Mouse (Mus musculus): ENCODE data around the gene Krtap31-2. TPM values are rescaled to one million over a fixed set of nuclear protein-coding genes. Genes with fewer than 3 reads are reported as not detected.

Krtap31-2 gene
- not detected in 2 replicates for polyA plus RNA-seq (2012; rRNA removed)

- Histone ChIP-seq H3K27ac (ENCODE audit: control insufficient read depth, insufficient read depth, low read depth, low read length) (no peak within 1 kb of the TSS), H3K4me1 (ENCODE audit: control insufficient read depth, insufficient read depth, low read length) (peaks cover 2% of the 10 kb centered on the region; the same call in 1 of the 2 replicates), H3K4me3 (ENCODE audit: control insufficient read depth, low read depth, low read length) (no peak within 1 kb of the TSS), H3K27me3 (ENCODE audit: control insufficient read depth, insufficient read depth, low read length) (no peaks in the 10 kb centered on the region), H3K36me3 (ENCODE audit: control insufficient read depth, insufficient read depth, low read length) (no peaks in the 10 kb centered on the region)
- no peak for TF ChIP-seq POLR2A (IDR thresholded peaks at IDR 0.05; ENCODE audit: control insufficient read depth, low read depth, low read length)
- TF ChIP-seq CTCF (IDR thresholded peaks at IDR 0.05; ENCODE audit: control insufficient read depth, insufficient read depth, insufficient replicate concordance, low read depth, low read length) = no peak
Observed at GRCm38 (mm10) chr11:99935991-99936390, at the start of gene Krtap31-2. TSS of gene Krtap31-2 (plus strand) at chr11:99936291.

DNA sequence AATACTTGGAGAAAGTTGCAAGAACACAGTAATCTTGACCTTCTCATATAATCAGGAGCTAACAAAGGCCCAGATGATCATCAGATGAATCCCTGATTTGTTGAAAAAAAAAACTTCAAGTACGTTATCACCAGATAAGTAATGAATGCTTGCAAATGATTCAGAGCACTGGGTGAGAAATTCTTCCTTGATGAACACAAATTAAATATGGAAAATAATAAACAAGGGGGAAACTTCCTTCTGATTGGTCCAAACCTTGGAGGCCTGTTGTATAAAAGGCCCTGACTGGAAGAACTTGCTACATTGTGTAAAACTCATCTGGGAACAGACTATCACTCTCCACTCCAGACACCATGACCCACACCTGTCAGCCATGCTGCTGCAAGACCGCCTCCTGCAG, 28.5 kb upstream of the Krtap31-2 start, which contains the start of gene Krtap31-1:
TSS of gene Krtap31-1 (plus strand) at position 301 of the 400 bp plus-strand sequence.
- H3K27me3 ChIP-seq (ENCODE audit: control insufficient read depth, insufficient read depth, low read length) = no peaks in the 10 kb centered on the region
- H3K4me3 ChIP-seq (ENCODE audit: control insufficient read depth, low read depth, low read length) = no peak within 1 kb of the TSS
- no peak within 1 kb of the TSS for H3K27ac ChIP-seq (ENCODE audit: control insufficient read depth, insufficient read depth, low read depth, low read length)
- no peak for TF ChIP-seq POLR2A (IDR thresholded peaks at IDR 0.05; ENCODE audit: control insufficient read depth, low read depth, low read length)
- no peak for TF ChIP-seq CTCF (IDR thresholded peaks at IDR 0.05; ENCODE audit: control insufficient read depth, insufficient read depth, insufficient replicate concordance, low read depth, low read length)
- no peaks in the 10 kb centered on the region for H3K4me1 ChIP-seq (ENCODE audit: control insufficient read depth, insufficient read depth, low read length)
- H3K36me3 ChIP-seq (ENCODE audit: control insufficient read depth, insufficient read depth, low read length) = no peaks in the 10 kb centered on the region

DNA sequence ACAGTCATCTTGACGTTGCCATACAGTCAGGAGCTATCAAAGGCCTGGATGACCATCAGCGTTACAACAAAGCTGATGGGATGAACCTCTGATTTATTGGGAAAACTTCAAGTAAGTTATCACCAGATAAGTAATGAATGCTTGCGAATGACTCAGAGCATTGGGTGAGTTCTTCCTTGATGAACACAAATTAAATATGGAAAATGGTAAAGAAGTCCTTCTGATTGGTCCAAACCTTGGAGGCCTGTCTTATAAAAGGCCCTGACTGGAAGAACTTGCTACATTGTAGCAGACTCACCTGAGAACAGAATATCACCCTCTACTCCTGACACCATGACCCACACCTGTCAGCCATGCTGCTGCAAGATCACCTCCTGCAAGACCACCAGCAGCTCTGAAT, 21.6 kb upstream of the Krtap31-2 start, which contains the start of gene Gm11565:
TSS of gene Gm11565 (plus strand) at position 301 of the 400 bp plus-strand sequence.
- H3K27me3 ChIP-seq (ENCODE audit: control insufficient read depth, insufficient read depth, low read length) = no peaks in the 10 kb centered on the region
- H3K27ac ChIP-seq (ENCODE audit: control insufficient read depth, insufficient read depth, low read depth, low read length) = no peak within 1 kb of the TSS
- H3K4me3 ChIP-seq (ENCODE audit: control insufficient read depth, low read depth, low read length) = peak within 1 kb of the TSS; percentile 30
- no peaks in the 10 kb centered on the region for H3K36me3 ChIP-seq (ENCODE audit: control insufficient read depth, insufficient read depth, low read length)
- TF ChIP-seq POLR2A (IDR thresholded peaks at IDR 0.05; ENCODE audit: control insufficient read depth, low read depth, low read length) = no peak
- no peak for TF ChIP-seq CTCF (IDR thresholded peaks at IDR 0.05; ENCODE audit: control insufficient read depth, insufficient read depth, insufficient replicate concordance, low read depth, low read length)
- H3K4me1 ChIP-seq (ENCODE audit: control insufficient read depth, insufficient read depth, low read length) = peaks cover 2% of the 10 kb centered on the region; the same call in 1 of the 2 replicates

GRCm38 (mm10) chr11:99937751-99938264, 1.7 kb downstream of the Krtap31-2 start:
- Histone ChIP-seq H3K36me3 (ENCODE audit: control insufficient read depth, insufficient read depth, low read length) (no peaks in the 10 kb centered on the region), H3K27me3 (ENCODE audit: control insufficient read depth, insufficient read depth, low read length) (no peaks in the 10 kb centered on the region), H3K4me1 (ENCODE audit: control insufficient read depth, insufficient read depth, low read length) (no peaks in the 10 kb centered on the region), H3K27ac (ENCODE audit: control insufficient read depth, insufficient read depth, low read depth, low read length) (no peak overlapping the region), H3K4me3 (ENCODE audit: control insufficient read depth, low read depth, low read length) (no peak overlapping the region)
- no peak for TF ChIP-seq CTCF (IDR thresholded peaks at IDR 0.05; ENCODE audit: control insufficient read depth, insufficient read depth, insufficient replicate concordance, low read depth, low read length)
- no peak for TF ChIP-seq POLR2A (IDR thresholded peaks at IDR 0.05; ENCODE audit: control insufficient read depth, low read depth, low read length)

DNA sequence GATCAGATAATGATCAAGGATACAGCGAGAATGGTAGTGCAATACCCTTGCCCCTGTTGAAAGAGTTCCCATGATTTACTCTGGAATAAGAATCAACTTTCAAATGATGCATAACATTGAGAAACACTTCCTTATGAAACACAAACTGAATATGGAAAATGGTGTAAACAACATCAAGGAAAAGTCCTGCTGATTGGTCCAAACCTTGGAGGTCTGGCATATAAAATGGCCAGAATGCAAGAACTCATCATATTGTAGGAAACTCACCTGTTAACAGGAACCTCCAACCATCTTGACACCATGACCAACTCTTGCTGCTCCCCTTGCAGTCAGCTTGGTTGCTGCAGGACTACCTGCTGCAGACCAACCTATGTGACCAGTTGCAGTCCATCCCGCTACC, 12.1 kb downstream of the Krtap31-2 start, which contains the start of gene Krtap9-5:
TSS of gene Krtap9-5 (plus strand) at position 301 of the 400 bp plus-strand sequence.
- Histone ChIP-seq H3K27ac (ENCODE audit: control insufficient read depth, insufficient read depth, low read depth, low read length) (no peak within 1 kb of the TSS), H3K27me3 (ENCODE audit: control insufficient read depth, insufficient read depth, low read length) (no peaks in the 10 kb centered on the region), H3K4me3 (ENCODE audit: control insufficient read depth, low read depth, low read length) (no peak within 1 kb of the TSS), H3K4me1 (ENCODE audit: control insufficient read depth, insufficient read depth, low read length) (no peaks in the 10 kb centered on the region), H3K36me3 (ENCODE audit: control insufficient read depth, insufficient read depth, low read length) (no peaks in the 10 kb centered on the region)
- TF ChIP-seq POLR2A (IDR thresholded peaks at IDR 0.05; ENCODE audit: control insufficient read depth, low read depth, low read length) = no peak
- no peak for TF ChIP-seq CTCF (IDR thresholded peaks at IDR 0.05; ENCODE audit: control insufficient read depth, insufficient read depth, insufficient replicate concordance, low read depth, low read length)

- no peak overlapping the region for H3K4me3 ChIP-seq (ENCODE audit: control insufficient read depth, low read depth, low read length)
- H3K36me3 ChIP-seq (ENCODE audit: control insufficient read depth, insufficient read depth, low read length) = no peaks in the 10 kb centered on the region
- H3K27me3 ChIP-seq (ENCODE audit: control insufficient read depth, insufficient read depth, low read length) = no peaks in the 10 kb centered on the region
- no peaks in the 10 kb centered on the region for H3K4me1 ChIP-seq (ENCODE audit: control insufficient read depth, insufficient read depth, low read length)
- TF ChIP-seq POLR2A (IDR thresholded peaks at IDR 0.05; ENCODE audit: control insufficient read depth, low read depth, low read length) = no peak
- TF ChIP-seq CTCF (IDR thresholded peaks at IDR 0.05; ENCODE audit: control insufficient read depth, insufficient read depth, insufficient replicate concordance, low read depth, low read length) = peak; percentile 27; the same call in 1 of the 2 replicates
- H3K27ac ChIP-seq (ENCODE audit: control insufficient read depth, insufficient read depth, low read depth, low read length) = no peak overlapping the region
Observed at GRCm38 (mm10) chr11:99964213-99964612, 28.1 kb downstream of the Krtap31-2 start.

DNA sequence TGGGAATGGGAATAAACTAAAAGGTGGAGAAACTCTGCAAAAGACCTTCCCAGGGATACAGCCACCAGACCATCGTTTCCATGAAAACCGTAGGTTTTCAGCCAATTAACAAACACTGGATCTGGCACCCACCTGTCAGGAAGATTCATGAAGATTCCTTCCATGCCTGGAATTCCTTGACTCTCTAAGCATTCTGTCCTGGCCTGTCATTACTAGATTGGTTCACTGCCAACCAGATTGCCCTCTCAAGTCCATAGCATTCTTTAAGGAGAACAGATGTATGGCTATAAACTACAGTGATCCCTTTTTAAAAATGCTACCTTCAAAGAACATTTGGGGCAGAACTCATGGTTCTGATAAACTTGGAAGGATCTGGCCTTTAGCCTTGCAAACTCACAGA, 29.9 kb downstream of the Krtap31-2 start:
- Histone ChIP-seq H3K36me3 (ENCODE audit: control insufficient read depth, insufficient read depth, low read length) (no peaks in the 10 kb centered on the region), H3K27ac (ENCODE audit: control insufficient read depth, insufficient read depth, low read depth, low read length) (no peak overlapping the region), H3K27me3 (ENCODE audit: control insufficient read depth, insufficient read depth, low read length) (no peaks in the 10 kb centered on the region), H3K4me1 (ENCODE audit: control insufficient read depth, insufficient read depth, low read length) (no peaks in the 10 kb centered on the region), H3K4me3 (ENCODE audit: control insufficient read depth, low read depth, low read length) (no peak overlapping the region)
- TF ChIP-seq POLR2A (IDR thresholded peaks at IDR 0.05; ENCODE audit: control insufficient read depth, low read depth, low read length) (no peak), CTCF (IDR thresholded peaks at IDR 0.05; ENCODE audit: control insufficient read depth, insufficient read depth, insufficient replicate concordance, low read depth, low read length) (no peak)
